Mouse (Mus musculus): ENCODE results near the gene Sfn. TPM values are rescaled to one million over a fixed set of nuclear protein-coding genes. Genes with fewer than 3 reads are reported as not detected.

Gene Sfn
- polyA plus RNA-seq, 1 experiment from 2014 or later: 339 TPM

DNA sequence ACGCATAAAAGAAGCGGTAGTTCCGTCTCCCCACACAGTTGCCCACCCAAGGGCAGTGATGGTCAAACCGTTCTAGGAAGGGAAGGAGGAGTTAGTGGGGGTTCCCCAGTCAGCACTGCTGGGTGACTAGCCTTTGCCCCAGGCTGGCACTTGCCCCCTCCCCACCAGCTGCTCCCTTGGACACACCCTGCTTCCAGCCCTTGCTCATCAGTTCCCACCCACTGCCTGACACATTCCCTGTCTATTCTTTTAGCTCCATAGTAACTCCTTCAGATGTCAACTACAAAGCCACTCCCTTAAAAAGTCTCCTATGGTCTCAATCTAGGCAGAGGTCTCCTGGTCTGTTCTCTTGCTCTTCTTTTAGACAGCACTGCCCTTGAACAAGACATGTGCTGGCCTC, 11.9 kb upstream of the Sfn start:
- H3K27ac ChIP-seq (ENCODE audit: low read length): peak overlapping the region; percentile 27; the same call in 1 of the 2 replicates
- no peak overlapping the region for H3K9ac ChIP-seq (ENCODE audit: low read length)
- no peak overlapping the region for H3K4me2 ChIP-seq (ENCODE audit: low read depth, low read length)
- H3K4me1 ChIP-seq (ENCODE audit: control insufficient read depth, insufficient read depth, low read length): no peaks in the 10 kb centered on the region
- peaks cover 14% of the 10 kb centered on the region for H3K36me3 ChIP-seq (ENCODE audit: control insufficient read depth, insufficient read depth, low read length)
- no peaks in the 10 kb centered on the region for H3K27me3 ChIP-seq (ENCODE audit: control insufficient read depth, insufficient read depth, low read length)
- 89% methylated on average over 4 of the region's 4 CpGs for WGBS
- no peak overlapping the region for H3K4me3 ChIP-seq (replicated peaks; ENCODE audit: low read length)
- H3K9me3 ChIP-seq (replicated peaks; ENCODE audit: control insufficient read depth, low read length): no peaks in the 10 kb centered on the region
- ATAC-seq (ENCODE audit: insufficient read depth, low FRiP score): no peak

DNA sequence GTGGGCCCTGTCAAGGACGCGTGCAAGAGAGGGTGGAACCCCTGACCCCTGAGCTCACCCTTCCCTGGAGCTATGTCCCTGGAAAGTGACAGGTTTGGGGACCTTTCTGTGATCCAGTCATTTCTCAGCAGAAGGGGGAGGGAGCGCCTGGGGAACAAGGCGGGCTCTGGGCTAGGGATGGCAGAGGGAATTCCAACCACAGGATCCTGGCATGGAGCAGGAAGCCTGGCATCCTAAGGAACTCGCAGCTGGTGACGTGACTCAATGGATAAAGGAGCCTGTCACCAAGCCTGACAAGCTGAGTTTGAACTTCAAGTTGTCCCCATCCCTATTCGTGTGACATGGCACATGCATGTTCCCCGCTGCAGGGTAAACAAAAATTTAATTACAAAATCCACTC, 11.1 kb upstream of the Sfn start:
- Histone ChIP-seq H3K27ac (ENCODE audit: low read length) (no peak overlapping the region), H3K27me3 (ENCODE audit: control insufficient read depth, insufficient read depth, low read length) (no peaks in the 10 kb centered on the region), H3K36me3 (ENCODE audit: control insufficient read depth, insufficient read depth, low read length) (peaks cover 19% of the 10 kb centered on the region), H3K4me1 (ENCODE audit: control insufficient read depth, insufficient read depth, low read length) (no peaks in the 10 kb centered on the region), H3K4me2 (ENCODE audit: low read depth, low read length) (no peak overlapping the region), H3K4me3 (replicated peaks; ENCODE audit: low read length) (no peak overlapping the region), H3K9ac (ENCODE audit: low read length) (no peak overlapping the region), H3K9me3 (replicated peaks; ENCODE audit: control insufficient read depth, low read length) (no peaks in the 10 kb centered on the region)
- 93% methylated on average over 8 of the region's 8 CpGs for WGBS
- ATAC-seq (ENCODE audit: insufficient read depth, low FRiP score): no peak

DNA sequence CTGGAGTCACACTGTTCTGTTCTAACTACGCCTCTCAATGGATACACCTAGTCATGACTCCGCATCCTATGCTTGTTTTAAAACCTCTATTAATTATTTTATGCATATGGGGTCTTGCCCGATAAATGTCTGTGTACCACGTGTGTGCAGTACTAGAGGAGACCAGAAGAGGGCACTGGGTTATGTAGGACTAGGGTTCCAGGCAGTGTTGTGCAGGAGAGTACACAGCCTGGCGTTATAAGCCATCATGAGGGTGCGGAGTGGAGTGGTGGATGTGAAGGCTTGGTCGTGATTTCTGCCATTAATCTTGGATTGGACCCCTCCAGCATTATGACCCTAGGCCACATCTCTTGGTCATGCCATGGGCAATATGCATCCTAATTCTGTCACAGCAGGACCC, 10.4 kb upstream of the Sfn start:
- Histone ChIP-seq H3K36me3 (ENCODE audit: control insufficient read depth, insufficient read depth, low read length) (peaks cover 19% of the 10 kb centered on the region), H3K27ac (ENCODE audit: low read length) (no peak overlapping the region), H3K9ac (ENCODE audit: low read length) (no peak overlapping the region), H3K4me1 (ENCODE audit: control insufficient read depth, insufficient read depth, low read length) (peaks cover 1% of the 10 kb centered on the region; the same call in 1 of the 2 replicates), H3K27me3 (ENCODE audit: control insufficient read depth, insufficient read depth, low read length) (no peaks in the 10 kb centered on the region), H3K9me3 (replicated peaks; ENCODE audit: control insufficient read depth, low read length) (no peaks in the 10 kb centered on the region), H3K4me2 (ENCODE audit: low read depth, low read length) (no peak overlapping the region), H3K4me3 (replicated peaks; ENCODE audit: low read length) (no peak overlapping the region)
- 95% methylated on average over 7 of the region's 7 CpGs for WGBS
- no peak for ATAC-seq (ENCODE audit: insufficient read depth, low FRiP score)

DNA sequence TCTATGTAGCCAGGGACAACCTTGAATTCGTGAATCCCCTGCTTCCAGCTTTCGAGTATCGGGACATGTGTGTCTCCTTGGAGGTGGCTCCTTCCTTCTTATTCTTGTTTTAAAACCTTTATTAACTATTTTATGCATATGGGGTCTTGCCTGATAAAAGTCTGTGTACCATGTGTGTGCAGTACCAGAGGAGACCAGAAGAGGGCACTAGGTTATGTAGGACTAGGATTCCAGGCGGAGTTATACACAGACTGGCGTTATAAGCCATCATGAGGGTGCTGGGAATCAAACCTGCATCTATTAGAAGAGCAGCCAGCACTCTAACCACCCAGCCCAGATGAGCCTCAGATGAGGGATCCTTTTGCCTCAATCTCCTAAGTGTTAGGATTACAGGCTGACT, 9.8 kb upstream of the Sfn start:
- no peak overlapping the region for H3K27ac ChIP-seq (ENCODE audit: low read length)
- H3K9me3 ChIP-seq (replicated peaks; ENCODE audit: control insufficient read depth, low read length): no peaks in the 10 kb centered on the region
- peaks cover 19% of the 10 kb centered on the region for H3K36me3 ChIP-seq (ENCODE audit: control insufficient read depth, insufficient read depth, low read length)
- no peaks in the 10 kb centered on the region for H3K27me3 ChIP-seq (ENCODE audit: control insufficient read depth, insufficient read depth, low read length)
- H3K9ac ChIP-seq (ENCODE audit: low read length): no peak overlapping the region
- WGBS: 97% methylated on average over 5 of the region's 5 CpGs
- peaks cover 5% of the 10 kb centered on the region; the same call in 1 of the 2 replicates for H3K4me1 ChIP-seq (ENCODE audit: control insufficient read depth, insufficient read depth, low read length)
- no peak for ATAC-seq (ENCODE audit: insufficient read depth, low FRiP score)
- H3K4me3 ChIP-seq (replicated peaks; ENCODE audit: low read length): no peak overlapping the region
- H3K4me2 ChIP-seq (ENCODE audit: low read depth, low read length): no peak overlapping the region

DNA sequence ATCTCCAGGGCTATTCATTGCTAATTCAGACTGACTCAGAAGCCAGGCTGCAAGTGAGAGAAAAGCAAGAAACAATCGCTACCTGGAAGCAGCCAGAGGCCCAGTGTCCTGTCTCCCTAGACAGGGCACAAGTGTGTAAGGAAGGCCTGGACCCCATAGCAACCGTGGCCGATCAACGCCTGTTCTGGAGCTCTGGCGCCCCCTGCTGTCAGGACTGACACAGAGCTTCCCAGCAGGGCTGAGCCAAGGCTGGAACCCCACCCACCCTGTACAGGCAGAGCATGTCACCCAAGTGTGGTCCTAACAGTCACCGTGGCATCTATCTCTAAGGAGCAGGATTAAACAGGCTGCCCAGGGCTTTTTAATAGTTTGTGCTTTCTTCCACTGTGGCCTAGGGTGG, 7.8 kb upstream of the Sfn start:
- Histone ChIP-seq H3K4me2 (ENCODE audit: low read depth, low read length) (no peak overlapping the region), H3K9ac (ENCODE audit: low read length) (no peak overlapping the region), H3K27me3 (ENCODE audit: control insufficient read depth, insufficient read depth, low read length) (no peaks in the 10 kb centered on the region), H3K4me3 (replicated peaks; ENCODE audit: low read length) (no peak overlapping the region), H3K36me3 (ENCODE audit: control insufficient read depth, insufficient read depth, low read length) (peaks cover 19% of the 10 kb centered on the region), H3K27ac (ENCODE audit: low read length) (no peak overlapping the region), H3K9me3 (replicated peaks; ENCODE audit: control insufficient read depth, low read length) (no peaks in the 10 kb centered on the region), H3K4me1 (ENCODE audit: control insufficient read depth, insufficient read depth, low read length) (peaks cover 13% of the 10 kb centered on the region; the same call in 1 of the 2 replicates)
- peak; percentile 56; the same call in 1 of the 2 replicates for ATAC-seq (ENCODE audit: insufficient read depth, low FRiP score)
- WGBS: 14% methylated on average over 6 of the region's 6 CpGs

DNA sequence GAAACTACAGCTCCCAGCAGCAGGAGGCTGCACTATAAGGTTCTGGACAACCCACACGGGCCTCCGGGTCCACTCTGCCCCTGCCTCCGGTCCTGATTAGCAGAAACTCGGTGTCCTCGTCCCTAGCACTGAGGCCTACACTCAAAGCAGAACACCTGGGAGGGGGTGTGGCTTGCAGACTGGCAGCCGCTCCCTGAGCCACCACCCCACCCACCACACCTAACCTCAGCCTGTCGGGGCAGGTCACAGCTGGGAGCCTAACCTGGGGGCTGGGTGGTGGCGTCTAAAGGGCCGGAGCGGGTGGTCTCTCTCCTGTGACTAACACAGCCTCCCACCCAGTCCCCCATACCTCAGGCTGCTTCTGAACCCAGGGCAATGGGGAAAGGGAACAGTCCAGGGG, 5.3 kb upstream of the Sfn start:
- 63% methylated on average over 10 of the region's 10 CpGs for WGBS
- peak overlapping the region; percentile 55 for H3K9ac ChIP-seq (ENCODE audit: low read length)
- H3K27me3 ChIP-seq (ENCODE audit: control insufficient read depth, insufficient read depth, low read length): no peaks in the 10 kb centered on the region
- H3K4me1 ChIP-seq (ENCODE audit: control insufficient read depth, insufficient read depth, low read length): peaks cover 16% of the 10 kb centered on the region; the same call in 1 of the 2 replicates
- no peak overlapping the region; the same call in 1 of the 2 replicates for H3K4me2 ChIP-seq (ENCODE audit: low read depth, low read length)
- no peak overlapping the region for H3K4me3 ChIP-seq (replicated peaks; ENCODE audit: low read length)
- H3K27ac ChIP-seq (ENCODE audit: low read length): peak overlapping the region; percentile 87
- no peaks in the 10 kb centered on the region for H3K9me3 ChIP-seq (replicated peaks; ENCODE audit: control insufficient read depth, low read length)
- H3K36me3 ChIP-seq (ENCODE audit: control insufficient read depth, insufficient read depth, low read length): peaks cover 16% of the 10 kb centered on the region
- peak; percentile 61; the same call in 1 of the 2 replicates for ATAC-seq (ENCODE audit: insufficient read depth, low FRiP score)

DNA sequence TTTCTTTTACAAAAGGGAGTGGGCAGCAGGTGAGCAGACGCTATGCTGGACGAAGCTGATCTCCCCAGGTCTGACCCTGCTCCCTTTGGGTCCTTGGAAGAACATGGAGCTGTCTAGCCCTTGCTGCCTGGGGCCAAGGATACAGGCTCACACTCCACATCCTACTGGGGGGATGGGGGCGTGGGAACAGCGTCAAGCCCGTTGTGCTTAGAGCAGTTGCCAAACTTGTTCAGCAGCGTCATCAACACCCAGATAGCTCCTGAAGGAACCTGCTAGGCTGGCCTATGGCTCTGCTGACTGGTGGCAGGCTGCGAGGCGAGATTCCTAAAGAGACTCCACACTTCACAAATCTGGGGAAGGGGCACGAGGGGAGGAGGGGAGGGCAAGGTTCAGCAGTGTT, 3.4 kb upstream of the Sfn start:
- Histone ChIP-seq H3K4me3 (replicated peaks; ENCODE audit: low read length) (no peak overlapping the region), H3K4me2 (ENCODE audit: low read depth, low read length) (peak overlapping the region; percentile 21; the same call in 1 of the 2 replicates), H3K4me1 (ENCODE audit: control insufficient read depth, insufficient read depth, low read length) (peaks cover 23% of the 10 kb centered on the region), H3K27ac (ENCODE audit: low read length) (peak overlapping the region; percentile 87), H3K9me3 (replicated peaks; ENCODE audit: control insufficient read depth, low read length) (no peaks in the 10 kb centered on the region), H3K9ac (ENCODE audit: low read length) (peak overlapping the region; percentile 56), H3K27me3 (ENCODE audit: control insufficient read depth, insufficient read depth, low read length) (peaks cover 8% of the 10 kb centered on the region), H3K36me3 (ENCODE audit: control insufficient read depth, insufficient read depth, low read length) (0 out of 2 replicates have a peak, but pooled peaks cover 9% of the 10 kb centered on the region)
- 54% methylated on average over 9 of the region's 9 CpGs for WGBS
- peak; percentile 61 for ATAC-seq (ENCODE audit: insufficient read depth, low FRiP score)

DNA sequence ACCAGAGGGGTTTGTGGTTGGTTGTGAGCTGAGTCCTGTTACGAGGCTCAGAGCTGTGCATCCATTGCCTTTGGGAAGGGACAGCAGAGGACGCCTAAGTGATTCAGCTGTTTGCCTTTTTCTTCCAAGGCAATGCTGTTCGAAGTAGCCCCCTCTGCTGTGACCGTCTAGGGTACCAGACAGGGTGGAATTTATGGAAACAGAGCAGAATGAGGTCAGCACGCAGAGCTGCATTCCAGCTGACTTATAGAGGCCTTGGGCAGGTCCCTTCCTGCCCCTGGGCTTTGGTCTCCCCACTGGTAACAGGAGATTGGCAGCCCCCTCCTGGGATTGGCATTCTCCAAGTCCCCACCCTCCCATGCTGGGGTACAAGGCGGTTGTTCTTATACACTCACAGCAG, 2.9 kb upstream of the Sfn start:
- WGBS: 63% methylated on average over 6 of the region's 6 CpGs
- H3K27ac ChIP-seq (ENCODE audit: low read length): peak overlapping the region; percentile 87
- H3K36me3 ChIP-seq (ENCODE audit: control insufficient read depth, insufficient read depth, low read length): 0 out of 2 replicates have a peak, but pooled peaks cover 9% of the 10 kb centered on the region
- no peak overlapping the region for H3K4me2 ChIP-seq (ENCODE audit: low read depth, low read length)
- no peak overlapping the region for H3K9ac ChIP-seq (ENCODE audit: low read length)
- peaks cover 27% of the 10 kb centered on the region for H3K4me1 ChIP-seq (ENCODE audit: control insufficient read depth, insufficient read depth, low read length)
- no peak overlapping the region for H3K4me3 ChIP-seq (replicated peaks; ENCODE audit: low read length)
- peaks cover 12% of the 10 kb centered on the region for H3K27me3 ChIP-seq (ENCODE audit: control insufficient read depth, insufficient read depth, low read length)
- no peaks in the 10 kb centered on the region for H3K9me3 ChIP-seq (replicated peaks; ENCODE audit: control insufficient read depth, low read length)
- no peak for ATAC-seq (ENCODE audit: insufficient read depth, low FRiP score)

DNA sequence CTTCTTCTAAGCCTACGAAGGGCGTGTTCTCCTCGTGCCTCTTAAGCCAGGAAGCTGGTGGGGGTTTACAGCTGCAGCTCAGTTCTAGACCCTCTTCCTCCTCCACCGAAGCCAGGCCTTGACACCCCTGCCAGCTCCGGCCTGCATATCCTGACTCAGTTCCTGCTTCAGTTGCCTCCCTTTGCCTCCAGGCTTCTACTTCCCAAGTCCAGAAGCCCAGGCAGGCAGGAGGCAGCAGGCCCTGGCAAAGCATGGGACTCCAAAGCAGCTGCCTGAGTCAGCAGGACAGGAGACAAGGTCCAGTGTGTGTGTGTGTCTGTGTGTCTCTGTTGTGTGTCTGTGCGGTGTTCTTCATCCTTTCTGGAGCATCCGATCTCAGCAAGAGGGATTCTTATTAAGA, 2.2 kb upstream of the Sfn start:
- Histone ChIP-seq H3K27me3 (ENCODE audit: control insufficient read depth, insufficient read depth, low read length) (peaks cover 12% of the 10 kb centered on the region), H3K9ac (ENCODE audit: low read length) (no peak overlapping the region), H3K4me2 (ENCODE audit: low read depth, low read length) (no peak overlapping the region), H3K9me3 (replicated peaks; ENCODE audit: control insufficient read depth, low read length) (no peaks in the 10 kb centered on the region), H3K27ac (ENCODE audit: low read length) (peak overlapping the region; percentile 87), H3K36me3 (ENCODE audit: control insufficient read depth, insufficient read depth, low read length) (0 out of 2 replicates have a peak, but pooled peaks cover 9% of the 10 kb centered on the region), H3K4me3 (replicated peaks; ENCODE audit: low read length) (no peak overlapping the region), H3K4me1 (ENCODE audit: control insufficient read depth, insufficient read depth, low read length) (peaks cover 27% of the 10 kb centered on the region)
- WGBS: 82% methylated on average over 7 of the region's 7 CpGs
- ATAC-seq (ENCODE audit: insufficient read depth, low FRiP score): no peak

Data from stomach, embryonic 16.5 days (tissue).